Mouse (Mus musculus) embryo, embryonic 10.5 days (tissue): ENCODE results near the gene Plet1.

Experiments used
- DNase-seq: peaks from one replicate; pipeline ENCODE4 v3.0.0-alpha.2; 2015; ENCODE audit warnings: low spot score

Gene Plet1

DNA sequence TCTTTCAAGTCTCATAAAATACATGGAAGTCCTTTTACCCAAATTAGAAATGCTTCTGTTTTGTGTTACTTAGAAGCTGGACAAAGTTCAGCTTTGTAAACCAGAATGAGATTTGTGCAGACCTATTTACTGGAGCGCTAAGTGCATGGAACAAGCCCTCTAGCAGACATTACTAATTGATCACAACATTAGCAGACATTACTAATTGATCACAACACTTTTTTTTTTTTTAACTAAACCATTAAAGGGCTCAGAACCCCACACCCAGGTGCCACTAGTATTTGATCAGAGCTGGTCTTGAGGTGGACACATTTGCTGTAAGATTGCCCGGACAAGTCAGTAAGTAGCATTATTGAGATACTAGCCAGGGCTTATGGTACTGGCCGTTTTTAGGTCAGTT is 39.5 kb downstream of the Plet1 start:
- no peak for DNase-seq

DNA sequence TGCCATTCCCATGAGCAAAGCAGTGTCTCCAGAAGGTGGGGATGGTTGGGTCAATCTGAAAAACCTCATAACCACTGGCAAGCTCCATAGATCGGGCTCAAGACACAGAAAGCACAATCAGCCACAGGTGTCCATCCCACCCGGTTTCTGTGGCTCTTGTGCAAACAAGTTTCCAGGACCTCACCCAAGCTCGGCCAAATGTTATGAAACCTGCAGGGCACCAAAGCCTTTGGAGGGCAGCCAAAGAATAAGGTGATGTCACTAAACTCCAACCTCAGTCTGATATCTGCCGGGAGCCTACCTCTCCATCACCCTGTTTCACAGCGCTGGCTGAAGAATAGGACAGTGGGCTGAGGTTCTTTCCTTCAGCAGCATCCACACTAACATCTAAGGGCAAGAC is 41.6 kb downstream of the Plet1 start:
- DNase-seq = no peak

DNA sequence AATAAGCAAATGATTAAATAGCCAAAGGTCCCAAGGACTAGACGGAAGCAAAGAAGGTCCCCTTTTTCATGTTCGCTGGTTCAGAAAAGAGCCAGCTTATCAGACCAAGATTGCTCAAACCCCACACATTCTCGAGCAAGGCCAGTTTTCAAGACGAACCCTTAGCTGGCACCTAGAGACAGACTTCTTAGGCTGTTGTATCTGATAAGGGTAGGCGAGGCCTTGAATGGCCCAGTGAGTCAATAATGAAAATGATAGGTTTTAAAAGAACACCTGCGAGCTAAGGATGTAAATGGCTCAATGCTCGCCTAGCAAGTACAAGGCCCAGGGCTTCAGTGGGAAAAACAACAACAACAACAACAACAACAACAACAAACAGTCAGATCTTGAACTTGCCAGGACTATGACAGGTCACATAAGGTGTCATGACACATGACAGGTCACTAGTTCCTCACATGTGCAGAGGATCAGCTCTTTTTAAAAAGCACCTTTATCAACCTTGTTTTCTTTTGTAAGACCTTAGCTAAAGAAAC is 42.3 kb downstream of the Plet1 start:
- no peak for DNase-seq

DNA sequence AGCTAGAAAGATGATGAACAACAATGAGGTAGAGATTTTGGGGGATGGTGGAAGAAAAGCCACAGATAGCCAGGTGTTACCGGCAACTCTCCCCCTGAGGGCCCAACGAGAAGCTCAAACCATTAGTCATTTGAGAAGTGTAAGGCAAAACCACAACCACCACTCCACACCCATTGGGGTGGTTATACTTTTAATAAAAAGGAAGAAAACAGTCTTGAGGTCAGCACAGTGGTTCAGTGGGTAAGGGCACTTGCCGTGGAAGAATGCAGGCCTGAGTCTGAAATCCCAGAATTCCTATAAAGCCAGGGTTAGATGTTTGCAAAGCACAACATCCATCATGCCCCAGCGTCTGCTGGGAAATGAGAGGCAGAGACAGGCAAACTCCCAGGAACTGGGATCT is 43.0 kb downstream of the Plet1 start:
- DNase-seq = no peak

DNA sequence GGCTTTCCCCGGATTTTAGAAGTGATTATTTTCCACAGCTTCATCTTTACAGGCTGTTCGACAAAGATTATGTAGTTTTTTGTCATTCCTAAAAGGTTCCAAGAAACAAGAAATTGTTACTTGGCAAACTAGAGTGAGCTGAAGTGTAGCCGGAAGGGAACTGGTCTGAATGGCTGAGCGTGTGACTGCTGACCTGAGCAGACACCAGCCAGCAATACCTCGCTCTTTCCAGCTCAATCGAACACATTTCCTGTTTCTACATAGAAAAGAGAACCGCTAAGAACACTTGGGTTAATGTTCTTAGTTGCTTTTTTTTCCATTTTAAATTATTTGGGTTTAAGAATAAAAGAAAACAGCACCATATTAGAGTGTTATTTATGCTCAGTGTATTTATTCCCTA is 45.8 kb downstream of the Plet1 start:
- no peak for DNase-seq

- DNase-seq = no peak
These were observed 48.1 kb downstream of the Plet1 start for GRCm38 (mm10) chr9:50542401-50542800.

DNA sequence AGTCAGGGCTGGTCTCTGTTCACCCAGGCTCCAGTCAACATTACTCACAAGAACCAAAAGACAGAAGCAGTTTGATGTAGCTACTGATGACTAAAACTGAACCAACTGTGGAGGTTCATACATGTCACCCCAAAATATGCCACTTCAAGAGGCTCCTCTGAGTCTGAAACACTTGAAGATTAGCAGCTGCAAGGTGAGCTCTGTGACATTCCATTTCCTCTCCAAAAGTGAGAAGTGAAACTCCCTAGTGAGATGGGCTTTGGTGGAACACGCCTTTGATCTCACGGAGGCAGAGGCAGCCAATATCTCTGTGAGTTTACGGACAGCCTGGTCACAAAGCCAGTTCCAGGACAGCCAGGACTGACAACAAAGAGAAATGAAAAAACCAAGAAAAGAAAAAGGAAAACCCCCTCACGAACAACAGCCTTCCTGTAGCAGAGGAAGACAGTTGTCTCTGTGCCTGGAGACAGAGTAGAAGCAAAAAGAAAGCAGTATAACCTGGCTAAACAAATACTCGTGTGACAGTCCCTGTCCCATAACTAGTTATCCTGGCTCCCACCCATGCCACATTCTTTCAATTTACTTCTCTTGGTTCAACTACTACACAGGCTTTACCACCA is 53.6 kb downstream of the Plet1 start:
- no peak for DNase-seq

DNA sequence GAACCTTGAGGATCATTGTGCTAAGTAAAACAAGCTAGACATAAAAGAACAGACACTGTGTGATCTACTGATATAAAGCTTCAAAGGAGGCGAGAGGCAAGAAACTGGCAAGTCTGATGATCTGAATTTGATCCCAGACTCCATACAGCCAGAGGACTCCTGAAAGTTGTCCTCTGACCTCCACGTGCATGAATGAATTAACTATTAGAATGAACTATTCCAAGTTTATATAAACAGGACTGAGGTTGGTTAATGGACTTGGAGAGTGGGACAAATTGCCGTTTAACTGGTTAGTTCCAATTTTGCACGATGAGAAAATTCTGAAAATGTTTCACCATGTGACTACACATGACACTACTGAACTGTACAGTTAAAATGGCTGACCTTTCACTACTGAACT is 54.6 kb downstream of the Plet1 start:
- no peak for DNase-seq

GRCm38 (mm10) chr9:50552206-50552605 is 57.9 kb downstream of the Plet1 start:
- DNase-seq = no peak

DNA sequence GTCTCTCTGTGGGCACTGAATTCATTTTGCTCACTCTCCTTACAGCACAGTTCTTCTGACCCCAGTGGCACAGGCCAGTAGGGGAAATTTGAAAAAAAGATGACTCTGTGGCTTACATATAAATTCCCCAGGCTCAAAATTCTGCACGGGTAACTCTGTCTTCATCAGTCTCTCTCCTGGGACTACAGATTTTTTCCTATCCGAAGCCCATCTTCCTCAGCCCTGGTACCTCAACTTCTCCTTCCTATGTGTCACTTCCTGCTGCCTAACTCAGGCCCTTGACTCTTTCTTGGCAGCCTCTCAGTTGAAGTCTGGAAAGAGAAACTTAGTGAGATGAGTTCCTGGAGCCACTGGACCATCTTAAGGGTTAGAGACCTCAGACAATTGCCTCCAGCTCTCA is 59.2 kb downstream of the Plet1 start:
- no peak for DNase-seq

DNA sequence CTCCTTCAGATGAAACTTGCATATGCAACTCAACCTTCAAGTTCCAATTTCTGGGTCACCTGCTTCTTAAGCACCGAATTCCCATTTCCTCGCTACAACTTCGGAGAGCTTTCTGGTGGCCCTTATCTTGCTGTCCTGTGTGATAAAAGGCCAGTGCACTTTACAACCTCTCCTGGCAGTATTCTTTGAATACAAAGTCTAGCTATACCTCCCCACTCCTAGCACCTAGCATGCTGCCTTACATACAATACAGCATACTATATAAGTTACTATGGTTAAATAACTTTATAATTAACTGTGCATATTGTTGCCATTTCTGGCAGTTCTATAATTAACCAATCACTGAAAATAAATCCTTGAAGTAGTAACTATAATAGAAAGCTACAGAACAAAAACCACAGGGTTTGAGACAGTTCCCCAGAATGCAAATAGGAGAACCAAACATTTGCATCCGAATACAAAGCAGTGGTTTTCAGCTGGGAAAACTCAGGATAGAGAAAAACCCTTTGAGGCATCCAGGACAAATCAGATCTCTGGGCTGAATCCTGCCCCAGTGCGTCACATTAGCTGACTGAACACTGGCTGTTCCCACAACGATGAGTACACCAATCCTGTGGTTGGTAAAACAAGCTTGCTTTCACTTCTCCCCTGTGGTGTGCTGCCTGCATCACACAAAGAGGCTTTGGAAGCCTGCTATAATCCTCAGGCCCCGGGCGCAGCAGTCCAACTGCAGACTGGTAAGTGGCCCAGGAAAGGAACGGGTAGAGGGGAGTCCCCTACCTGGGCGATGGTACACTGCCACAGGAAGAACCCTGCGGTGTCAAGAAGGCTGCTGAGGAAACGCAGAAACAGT is 60.1 kb downstream of the Plet1 start, which contains the start of gene Il18:
Gene Il18, plus strand, starts transcription at position 587 of the 853 bp plus-strand sequence.
- peak; percentile 68 for DNase-seq

GRCm38 (mm10) chr9:50555094-50555446 is 60.7 kb downstream of the Plet1 start, which contains the start of gene Bco2:
Bco2 (minus strand) TSS chr9:50555181.
- no peak for DNase-seq
